Comparison of ENCODE assay signal across 20 mouse cellular contexts in the genomic region with DNA sequence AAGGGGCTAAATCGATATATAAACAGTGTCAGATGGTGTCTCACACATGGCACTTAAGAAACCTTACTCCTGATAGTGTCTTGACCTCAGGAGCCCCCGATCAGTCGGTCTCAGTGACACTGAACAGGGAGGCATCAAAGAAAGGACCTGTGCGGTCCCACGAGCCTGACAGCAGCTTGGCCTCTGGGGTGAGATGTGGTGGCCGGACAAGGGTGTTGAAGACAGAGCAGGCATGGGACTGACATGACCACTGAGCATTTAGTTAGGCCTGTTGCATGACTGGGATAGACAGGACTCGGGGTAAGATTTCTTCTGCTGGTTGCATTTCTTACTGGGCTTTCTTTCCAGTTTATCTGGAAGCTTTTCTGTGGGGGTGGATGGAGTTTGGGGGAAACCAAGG.
DNase-seq lines count a peak whose midpoint lies in the region; ATAC-seq and TF ChIP-seq lines count a peak whose summit lies in the region.
"Had no signal": no experiment of that assay in that cellular context is flagged by ENCODE, and none has a peak within 500 bp of the region (broad histone marks: within the 10 kb centered on the region; RNA-seq: fewer than 3 reads in every experiment).

No protein-coding gene starts in this region.

- no peak for TF ChIP-seq CTCF in lung, embryonic 14.5 days (IDR thresholded peaks at IDR 0.05; ENCODE audit: low read depth)

- H3K9me3 ChIP-seq in heart, embryonic 10.5 days, result no peaks in the 10 kb centered on the region
- no peaks in the 10 kb centered on the region for H3K9me3 ChIP-seq in lung, embryonic 14.5 days (ENCODE audit: low read depth, low read length)
- H3K9me3 ChIP-seq: embryonic facial prominence, embryonic 12.5 days; forebrain, embryonic 13.5 days; forebrain, embryonic 15.5 days had no signal

- no peak overlapping the region for H3K4me3 ChIP-seq in heart, embryonic 10.5 days
- H3K4me3 ChIP-seq in lung, embryonic 14.5 days (ENCODE audit: low read depth, low read length), result no peak overlapping the region
- H3K4me3 ChIP-seq: embryonic facial prominence, embryonic 12.5 days; forebrain, embryonic 13.5 days; forebrain, embryonic 15.5 days had no signal

- H3K27me3 ChIP-seq in heart, embryonic 10.5 days (ENCODE audit: insufficient read depth, poor library complexity, severe bottlenecking), result no peaks in the 10 kb centered on the region
- no peaks in the 10 kb centered on the region for H3K27me3 ChIP-seq in lung, embryonic 14.5 days (ENCODE audit: insufficient read depth, low read length)
- H3K27me3 ChIP-seq: embryonic facial prominence, embryonic 12.5 days; forebrain, embryonic 13.5 days; forebrain, embryonic 15.5 days had no signal

- ATAC-seq in lung, embryonic 14.5 days (ENCODE audit: insufficient read depth), result peak; percentile 73
- ATAC-seq: forebrain, embryonic 13.5 days; forebrain, embryonic 15.5 days; forebrain, postnatal 0 days had no signal

- peaks cover 7% of the 10 kb centered on the region for H3K4me1 ChIP-seq in heart, embryonic 10.5 days
- H3K4me1 ChIP-seq in lung, embryonic 14.5 days (ENCODE audit: insufficient read depth), result no peaks in the 10 kb centered on the region
- H3K4me1 ChIP-seq: embryonic facial prominence, embryonic 12.5 days; forebrain, embryonic 13.5 days; forebrain, embryonic 15.5 days had no signal

- DNase-seq in embryo, embryonic 9.5 days (ENCODE audit: extremely low spot score), result peak; percentile 45
- no peak for DNase-seq in embryo, embryonic 10.5 days (ENCODE audit: low spot score)
- peak; percentile 78 for DNase-seq in heart, embryonic 10.5 days (ENCODE audit: low spot score)
- DNase-seq in heart, postnatal 4 days, result no peak
- DNase-seq in lung, embryonic 14.5 days, result peak; percentile 21
- no peak for DNase-seq in lung, postnatal 4 days
- DNase-seq in ovary, adult 18-20 months (ENCODE audit: low spot score), result no peak
- DNase-seq: adrenal gland, adult 2 months; adrenal gland, postnatal 10 days; adrenal gland, postnatal 25 days; cerebellum, adult 11 months; cerebellum, adult 18-20 months; cerebellum, adult 8-10 months; cerebellum, adult 9-11 months; cerebellum, postnatal 14 days; cerebellum, postnatal 36 days; forebrain, postnatal 0 days had no signal

- H3K4me2 ChIP-seq in lung, embryonic 14.5 days, result no peak overlapping the region
- H3K4me2 ChIP-seq: embryonic facial prominence, embryonic 12.5 days; forebrain, embryonic 13.5 days; forebrain, embryonic 15.5 days had no signal

- H3K36me3 ChIP-seq in heart, embryonic 10.5 days, result no peaks in the 10 kb centered on the region
- no peaks in the 10 kb centered on the region for H3K36me3 ChIP-seq in lung, embryonic 14.5 days (ENCODE audit: insufficient read depth)
- H3K36me3 ChIP-seq: embryonic facial prominence, embryonic 12.5 days; forebrain, embryonic 15.5 days had no signal

- 23% methylated on average over 7 of the region's 7 CpGs for WGBS in heart, embryonic 10.5 days
- WGBS in lung, embryonic 14.5 days, result 19% methylated on average over 7 of the region's 7 CpGs

- H3K9ac ChIP-seq in lung, embryonic 14.5 days, result no peak overlapping the region
- H3K9ac ChIP-seq: embryonic facial prominence, embryonic 12.5 days; forebrain, embryonic 13.5 days; forebrain, embryonic 15.5 days; forebrain, postnatal 0 days had no signal

- H3K27ac ChIP-seq in heart, embryonic 10.5 days, result no peak overlapping the region
- H3K27ac ChIP-seq in lung, embryonic 14.5 days (ENCODE audit: low read depth), result no peak overlapping the region
- H3K27ac ChIP-seq: embryonic facial prominence, embryonic 12.5 days; forebrain, embryonic 13.5 days; forebrain, embryonic 15.5 days had no signal

Comparison
In these comparisons a context has a peak if more than half of its experiments do, and no peak if none do; other contexts are left out.
1. DNase-seq: peak in embryo, embryonic 9.5 days (single experiment), heart, embryonic 10.5 days (single experiment) and lung, embryonic 14.5 days (single experiment); none in embryo, embryonic 10.5 days (single experiment), heart, postnatal 4 days (single experiment), lung, postnatal 4 days (0 of 2) and ovary, adult 18-20 months (single experiment).